Mouse (Mus musculus): ENCODE measurements around the gene Zfp61. TPM values are rescaled to one million over a fixed set of nuclear protein-coding genes. Genes with fewer than 3 reads are reported as not detected.

Zfp61 gene
- total and polyA plus RNA-seq, 3 experiments, result 5.0 to 21.5 (median 14.7) TPM

GRCm38 (mm10) chr7:24293061-24293851 lies 7.8 kb downstream of the Zfp61 start:
- no peak overlapping the region for H3K4me3 ChIP-seq (ENCODE audit: low read depth, low read length)
- ATAC-seq (ENCODE audit: extremely low read depth, insufficient number of reproducible peaks, low FRiP score, poor library complexity, severe bottlenecking) (no peak), DNase-seq (ENCODE audit: low spot score) (no peak)
- no peaks in the 10 kb centered on the region for H3K27me3 ChIP-seq (ENCODE audit: insufficient read depth, low read length)
- peaks cover 9% of the 10 kb centered on the region for H3K4me1 ChIP-seq (ENCODE audit: insufficient read depth, low read depth, low read length)
- peaks cover 75% of the 10 kb centered on the region for H3K36me3 ChIP-seq (replicated peaks)
- H3K9me3 ChIP-seq (replicated peaks), result peaks cover 8% of the 10 kb centered on the region; the same call in 1 of the 2 replicates
- TF ChIP-seq GATA1 (IDR thresholded peaks at IDR 0.05; ENCODE audit: borderline replicate concordance, low read length) (no peak), POLR2AphosphoS5 (IDR thresholded peaks at IDR 0.05; ENCODE audit: insufficient replicate concordance, low read depth, low read length) (no peak), TAL1 (conservative IDR thresholded peaks at IDR 0.05; ENCODE audit: low read depth, low read length) (no peak)

- 0 out of 2 replicates have a peak, but pooled peaks cover 2% of the 10 kb centered on the region for H3K27me3 ChIP-seq (ENCODE audit: insufficient read depth, low read length)
- H3K9me3 ChIP-seq (replicated peaks), result peaks cover 8% of the 10 kb centered on the region; the same call in 1 of the 2 replicates
- ATAC-seq (ENCODE audit: extremely low read depth, insufficient number of reproducible peaks, low FRiP score, poor library complexity, severe bottlenecking) (no peak), DNase-seq (ENCODE audit: low spot score) (no peak)
- H3K4me1 ChIP-seq (ENCODE audit: insufficient read depth, low read depth, low read length), result no peaks in the 10 kb centered on the region; the same call in 1 of the 2 replicates
- no peak for TF ChIP-seq GATA1 (IDR thresholded peaks at IDR 0.05; ENCODE audit: borderline replicate concordance, low read length)
- no peak for TF ChIP-seq GATA2 (IDR thresholded peaks at IDR 0.05; ENCODE audit: borderline replicate concordance, low read depth, low read length)
- TF ChIP-seq POLR2AphosphoS5 (IDR thresholded peaks at IDR 0.05; ENCODE audit: insufficient replicate concordance, low read depth, low read length), result no peak
- TF ChIP-seq CTCF (IDR thresholded peaks at IDR 0.05; ENCODE audit: low read depth, low read length), result no peak
- TF ChIP-seq TAL1 (conservative IDR thresholded peaks at IDR 0.05; ENCODE audit: low read depth, low read length), result no peak
- no peak overlapping the region for H3K4me3 ChIP-seq (ENCODE audit: low read depth, low read length)
- H3K36me3 ChIP-seq (replicated peaks), result peaks cover 61% of the 10 kb centered on the region
These were observed 9.5 kb downstream of the Zfp61 start for GRCm38 (mm10) chr7:24291387-24292090.

DNA sequence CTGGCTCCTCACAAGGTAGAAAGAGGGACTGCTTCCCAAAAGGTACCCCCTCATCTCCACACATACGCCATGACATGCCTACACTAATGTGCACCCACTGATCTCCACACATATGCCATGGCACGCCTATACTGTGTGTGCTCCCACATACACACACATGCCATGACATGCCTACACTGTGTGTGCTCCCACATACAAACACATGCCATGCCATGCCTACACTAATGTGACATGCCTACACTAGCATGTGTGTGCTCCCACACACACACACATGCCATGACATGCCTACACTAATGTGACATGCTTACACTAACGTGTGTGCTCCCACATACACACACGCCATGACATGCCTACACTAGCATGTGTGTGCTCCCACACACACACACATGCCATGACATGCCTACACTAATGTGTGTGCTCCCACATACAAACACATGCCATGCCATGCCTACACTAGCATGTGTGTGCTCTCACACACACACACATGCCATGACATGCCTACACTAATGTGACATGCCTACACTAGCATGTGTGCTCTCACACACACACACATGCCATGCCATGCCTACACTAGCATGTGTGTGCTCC lies 10.8 kb downstream of the Zfp61 start:
- H3K27me3 ChIP-seq (ENCODE audit: insufficient read depth, low read length), result 0 out of 2 replicates have a peak, but pooled peaks cover 2% of the 10 kb centered on the region
- peak; percentile 22; the same call in 1 of the 2 replicates for ATAC-seq (ENCODE audit: extremely low read depth, insufficient number of reproducible peaks, low FRiP score, poor library complexity, severe bottlenecking)
- TF ChIP-seq POLR2AphosphoS5 (IDR thresholded peaks at IDR 0.05; ENCODE audit: insufficient replicate concordance, low read depth, low read length) (0 out of 2 replicates have a peak, but pooled peaks have one; percentile 82), GATA1 (IDR thresholded peaks at IDR 0.05; ENCODE audit: borderline replicate concordance, low read length) (no peak)
- no peaks in the 10 kb centered on the region; the same call in 1 of the 2 replicates for H3K4me1 ChIP-seq (ENCODE audit: insufficient read depth, low read depth, low read length)
- no peak overlapping the region for H3K4me3 ChIP-seq (ENCODE audit: low read depth, low read length)
- DNase-seq (ENCODE audit: low spot score), result no peak
- H3K36me3 ChIP-seq (replicated peaks), result peaks cover 47% of the 10 kb centered on the region
- H3K9me3 ChIP-seq (replicated peaks), result 0 out of 2 replicates have a peak, but pooled peaks cover 8% of the 10 kb centered on the region

DNA sequence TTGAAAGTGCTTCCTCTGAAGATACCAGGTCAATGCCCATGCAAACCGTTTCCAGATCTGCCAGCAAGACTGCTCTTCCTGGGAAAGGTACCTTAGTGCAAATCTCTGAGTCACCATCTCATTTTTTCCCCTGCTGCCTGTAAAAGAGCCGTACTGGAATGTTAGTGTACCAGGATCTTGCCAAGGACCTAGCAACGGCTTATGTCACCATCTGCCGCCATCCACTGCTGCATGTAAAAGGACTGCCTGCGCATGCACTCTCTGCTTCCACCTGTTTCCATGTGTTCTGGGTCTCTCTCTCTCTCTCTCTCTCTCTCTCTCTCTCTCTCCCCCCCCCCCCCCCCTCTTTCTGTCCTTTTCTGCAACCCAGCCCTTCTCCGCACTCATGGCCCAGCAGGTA lies 12.5 kb downstream of the Zfp61 start:
- H3K9me3 ChIP-seq (replicated peaks), result 0 out of 2 replicates have a peak, but pooled peaks cover 8% of the 10 kb centered on the region
- no peaks in the 10 kb centered on the region; the same call in 1 of the 2 replicates for H3K4me1 ChIP-seq (ENCODE audit: insufficient read depth, low read depth, low read length)
- no peak for TF ChIP-seq TAL1 (conservative IDR thresholded peaks at IDR 0.05; ENCODE audit: low read depth, low read length)
- no peak for TF ChIP-seq GATA2 (IDR thresholded peaks at IDR 0.05; ENCODE audit: borderline replicate concordance, low read depth, low read length)
- no peak for TF ChIP-seq POLR2AphosphoS5 (IDR thresholded peaks at IDR 0.05; ENCODE audit: insufficient replicate concordance, low read depth, low read length)
- no peak for TF ChIP-seq GATA1 (IDR thresholded peaks at IDR 0.05; ENCODE audit: borderline replicate concordance, low read length)
- no peak for TF ChIP-seq CTCF (IDR thresholded peaks at IDR 0.05; ENCODE audit: low read depth, low read length)
- DNase-seq (ENCODE audit: low spot score) (no peak), ATAC-seq (ENCODE audit: extremely low read depth, insufficient number of reproducible peaks, low FRiP score, poor library complexity, severe bottlenecking) (no peak)
- H3K36me3 ChIP-seq (replicated peaks), result peaks cover 32% of the 10 kb centered on the region
- no peak overlapping the region for H3K4me3 ChIP-seq (ENCODE audit: low read depth, low read length)
- 0 out of 2 replicates have a peak, but pooled peaks cover 2% of the 10 kb centered on the region for H3K27me3 ChIP-seq (ENCODE audit: insufficient read depth, low read length)

DNA sequence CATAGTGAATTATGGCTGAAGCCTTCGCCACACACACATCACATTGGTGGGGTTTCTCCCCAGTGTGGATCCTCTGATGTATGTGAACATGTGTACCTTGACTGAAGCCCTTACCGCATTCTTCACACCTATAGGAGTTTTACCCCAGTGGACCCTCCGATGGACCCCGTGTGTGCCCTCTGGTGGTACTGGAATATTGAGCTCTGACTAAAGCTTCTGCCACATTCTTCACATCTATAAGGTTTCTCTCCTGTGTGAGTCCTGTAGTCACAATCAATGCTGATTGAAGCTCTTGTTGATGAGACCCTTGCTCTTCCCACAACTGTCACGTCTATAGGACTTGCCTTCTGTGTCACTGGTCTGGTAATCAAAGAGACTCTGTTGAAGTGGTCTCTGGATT lies 13.4 kb downstream of the Zfp61 start:
- no peak for ATAC-seq (ENCODE audit: extremely low read depth, insufficient number of reproducible peaks, low FRiP score, poor library complexity, severe bottlenecking)
- H3K4me1 ChIP-seq (ENCODE audit: insufficient read depth, low read depth, low read length), result no peaks in the 10 kb centered on the region; the same call in 1 of the 2 replicates
- no peak overlapping the region for H3K4me3 ChIP-seq (ENCODE audit: low read depth, low read length)
- H3K9me3 ChIP-seq (replicated peaks), result 0 out of 2 replicates have a peak, but pooled peaks cover 8% of the 10 kb centered on the region
- 0 out of 2 replicates have a peak, but pooled peaks cover 2% of the 10 kb centered on the region for H3K27me3 ChIP-seq (ENCODE audit: insufficient read depth, low read length)
- DNase-seq (ENCODE audit: low spot score), result no peak
- TF ChIP-seq POLR2AphosphoS5 (IDR thresholded peaks at IDR 0.05; ENCODE audit: insufficient replicate concordance, low read depth, low read length), result no peak
- TF ChIP-seq CTCF (IDR thresholded peaks at IDR 0.05; ENCODE audit: low read depth, low read length), result 0 out of 2 replicates have a peak, but pooled peaks have one; percentile 3
- H3K36me3 ChIP-seq (replicated peaks), result peaks cover 26% of the 10 kb centered on the region

DNA sequence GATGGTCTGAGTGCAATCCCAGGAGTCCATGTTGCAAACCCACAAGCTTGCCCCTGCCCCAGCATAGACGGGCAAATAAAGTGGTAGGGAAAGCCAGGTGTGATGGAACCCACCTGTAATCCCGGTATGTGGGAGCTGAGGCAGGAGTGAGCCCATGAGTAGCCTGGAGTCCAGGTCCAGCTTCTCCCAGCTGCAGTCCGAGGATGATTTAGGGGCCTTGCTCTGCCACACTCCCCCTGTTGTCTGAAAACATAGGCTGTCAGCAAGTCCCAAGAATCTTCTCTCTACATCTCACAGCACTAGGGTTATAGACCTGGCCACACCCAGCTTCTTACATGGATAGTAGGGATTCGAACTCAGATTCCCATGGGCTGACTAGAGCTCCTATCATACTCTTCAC lies 14.1 kb downstream of the Zfp61 start:
- 0 out of 2 replicates have a peak, but pooled peaks cover 2% of the 10 kb centered on the region for H3K27me3 ChIP-seq (ENCODE audit: insufficient read depth, low read length)
- no peak for TF ChIP-seq POLR2AphosphoS5 (IDR thresholded peaks at IDR 0.05; ENCODE audit: insufficient replicate concordance, low read depth, low read length)
- TF ChIP-seq GATA1 (IDR thresholded peaks at IDR 0.05; ENCODE audit: borderline replicate concordance, low read length), result no peak
- TF ChIP-seq TAL1 (conservative IDR thresholded peaks at IDR 0.05; ENCODE audit: low read depth, low read length), result no peak
- TF ChIP-seq CTCF (IDR thresholded peaks at IDR 0.05; ENCODE audit: low read depth, low read length), result no peak
- no peak for TF ChIP-seq GATA2 (IDR thresholded peaks at IDR 0.05; ENCODE audit: borderline replicate concordance, low read depth, low read length)
- no peak for ATAC-seq (ENCODE audit: extremely low read depth, insufficient number of reproducible peaks, low FRiP score, poor library complexity, severe bottlenecking)
- H3K9me3 ChIP-seq (replicated peaks), result 0 out of 2 replicates have a peak, but pooled peaks cover 8% of the 10 kb centered on the region
- no peak overlapping the region for H3K4me3 ChIP-seq (ENCODE audit: low read depth, low read length)
- no peak for DNase-seq (ENCODE audit: low spot score)
- H3K36me3 ChIP-seq (replicated peaks), result peaks cover 19% of the 10 kb centered on the region
- no peaks in the 10 kb centered on the region; the same call in 1 of the 2 replicates for H3K4me1 ChIP-seq (ENCODE audit: insufficient read depth, low read depth, low read length)
